Mouse (Mus musculus): ENCODE measurements around the gene Sparc.

Gene Sparc

GRCm38 (mm10) chr11:55422978-55423377 lies at the start of gene Sparc:
Gene Sparc (minus strand): TSS chr11:55423183.
- no peak for DNase-seq

GRCm38 (mm10) chr11:55471467-55471866 lies 48.5 kb upstream of the Sparc start:
- no peak for DNase-seq

- no peak for DNase-seq
These were observed 47.8 kb upstream of the Sparc start for GRCm38 (mm10) chr11:55470761-55471160.

GRCm38 (mm10) chr11:55469923-55470691 lies 47.1 kb upstream of the Sparc start:
- DNase-seq: peak in 1 of 2 experiments; percentile 28

- DNase-seq: peak; percentile 99 to 100
These were observed 46.3 kb upstream of the Sparc start, which contains the start of gene G3bp1 for GRCm38 (mm10) chr11:55469048-55469843. Gene G3bp1 (plus strand): TSS chr11:55469685.

- DNase-seq: no peak
These were observed 45.6 kb upstream of the Sparc start for GRCm38 (mm10) chr11:55468611-55469047.

- DNase-seq: peak in 1 of 2 experiments; percentile 18
These were observed 45.0 kb upstream of the Sparc start for GRCm38 (mm10) chr11:55468012-55468411.

- DNase-seq: no peak
These were observed 42.2 kb upstream of the Sparc start for GRCm38 (mm10) chr11:55465177-55465576.

GRCm38 (mm10) chr11:55464707-55465106 lies 41.7 kb upstream of the Sparc start:
- no peak for DNase-seq

- DNase-seq: no peak
These were observed 39.2 kb upstream of the Sparc start for GRCm38 (mm10) chr11:55462149-55462548.

GRCm38 (mm10) chr11:55461019-55461645 lies 38.1 kb upstream of the Sparc start, which contains the start of gene Atox1:
Gene Atox1 (minus strand): TSS chr11:55461239.
- DNase-seq: peak; percentile 87 to 92

GRCm38 (mm10) chr11:55460559-55461018 lies 37.6 kb upstream of the Sparc start:
- no peak for DNase-seq

- DNase-seq: no peak
These were observed 37.0 kb upstream of the Sparc start for GRCm38 (mm10) chr11:55459850-55460558.

GRCm38 (mm10) chr11:55458501-55458900 lies 35.5 kb upstream of the Sparc start:
- no peak for DNase-seq

- no peak for DNase-seq
These were observed 32.2 kb upstream of the Sparc start for GRCm38 (mm10) chr11:55455166-55455565.

- DNase-seq: no peak
These were observed 30.7 kb upstream of the Sparc start for GRCm38 (mm10) chr11:55453640-55454039.

GRCm38 (mm10) chr11:55450311-55450710 lies 27.3 kb upstream of the Sparc start:
- DNase-seq: no peak

- DNase-seq: no peak
These were observed 26.5 kb upstream of the Sparc start for GRCm38 (mm10) chr11:55449531-55449930.

GRCm38 (mm10) chr11:55446579-55446978 lies 23.6 kb upstream of the Sparc start:
- DNase-seq: peak; percentile 30 to 49

- no peak for DNase-seq
These were observed 21.8 kb upstream of the Sparc start for GRCm38 (mm10) chr11:55444772-55445171.

- DNase-seq: no peak
These were observed 16.7 kb upstream of the Sparc start for GRCm38 (mm10) chr11:55439718-55440117.

GRCm38 (mm10) chr11:55438031-55438430 lies 15.0 kb upstream of the Sparc start:
- no peak for DNase-seq

Data from thymus, postnatal 36 days (tissue).